Mouse (Mus musculus): Measurements from ENCODE around the gene Gm2310.
A peak's percentile ranks its signal among the peaks of the same experiment; 100 is the strongest.

DNA sequence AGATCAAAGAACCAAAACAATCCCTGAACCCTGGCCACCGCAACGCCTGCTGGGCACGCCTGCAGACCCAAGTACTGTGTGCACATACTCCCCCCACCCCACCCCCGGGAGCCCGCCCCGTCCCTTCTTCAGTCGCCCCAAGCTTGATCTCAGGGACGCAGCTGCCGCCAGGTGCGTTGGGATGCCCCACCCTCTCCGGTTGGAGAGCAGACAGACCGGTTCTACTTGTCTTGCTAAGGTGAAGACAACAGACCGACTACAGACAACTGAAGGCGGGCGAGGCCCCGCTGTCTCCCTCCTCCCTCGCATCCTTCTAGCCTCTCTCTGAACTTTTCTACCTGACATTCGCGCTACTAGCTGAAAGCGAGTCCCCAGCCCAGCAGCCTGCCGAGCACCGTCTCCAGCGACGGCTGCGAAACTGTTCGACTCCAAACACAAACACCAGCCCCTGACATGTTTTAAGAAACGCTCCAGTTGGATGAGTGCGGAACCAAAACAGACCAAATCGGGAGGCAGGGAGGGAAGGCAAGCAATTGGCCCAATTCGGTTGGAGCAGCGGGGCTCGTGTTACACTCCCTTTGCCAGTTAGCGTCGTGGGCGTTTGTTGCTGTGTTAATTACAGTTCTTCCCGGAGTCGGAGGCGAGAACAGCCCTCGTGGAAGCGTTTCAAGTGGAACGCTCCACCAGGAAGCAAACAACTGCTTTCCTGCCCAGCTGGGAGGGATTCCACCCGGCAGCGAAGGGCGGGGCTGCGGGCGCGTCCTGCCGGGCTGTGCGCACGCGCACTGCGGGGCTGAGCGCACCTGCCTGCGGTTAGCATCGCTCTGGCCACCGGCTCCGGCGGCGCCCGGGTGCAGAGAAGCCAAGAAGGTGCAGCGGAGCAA, 49.1 kb upstream of the Gm2310 start:
- TF ChIP-seq CTCF (IDR thresholded peaks at IDR 0.05; ENCODE audit: insufficient read depth, low read length) (no peak), POLR2A (IDR thresholded peaks at IDR 0.05; ENCODE audit: borderline replicate concordance, extremely low read depth, low read depth, low read length) (peak; percentile 53; the same call in 1 of the 2 replicates)
